Mouse (Mus musculus) midbrain, embryonic 16.5 days (tissue): ENCODE measurements around the gene Tenm3. TPM values are rescaled to one million over a fixed set of nuclear protein-coding genes. Genes with fewer than 3 reads are reported as not detected.
"Not testable (repeated sequence)": the region's sequence is repeated elsewhere in the genome, so short reads cannot be mapped to it uniquely, and the experiment has no call there.

Experiments
- ATAC-seq: fragments of 200-750 bp; cut with Nextera tagmentation; 2 replicates; pipeline ENCODE4 v1.8.0; 2017; ENCODE audit warnings: moderate TSS enrichment
- H3K27ac ChIP-seq: fragments of 300-500 bp; sonication (generic); 2 replicates; pipeline ENCODE4 v1.5.1; 2014; ENCODE audit warnings: mild to moderate bottlenecking, low read length, mixed read lengths
- H3K27me3 ChIP-seq: fragments of 300-500 bp; sonication (generic); 2 replicates; pipeline ENCODE4 v1.6.1; 2014; ENCODE audit warnings: low read depth, low read length, mixed read lengths; ENCODE audit not compliant: control insufficient read depth, insufficient read depth
- H3K36me3 ChIP-seq: fragments of 300-500 bp; sonication (generic); 2 replicates; pipeline ENCODE4 v1.6.1; 2014; ENCODE audit warnings: mild to moderate bottlenecking, low read length, moderate library complexity, mixed read lengths; ENCODE audit not compliant: control insufficient read depth, insufficient read depth
- H3K4me1 ChIP-seq: fragments of 300-500 bp; sonication (generic); 2 replicates; pipeline ENCODE4 v1.6.1; 2014; ENCODE audit warnings: mild to moderate bottlenecking, low read length, mixed read lengths; ENCODE audit not compliant: control insufficient read depth, insufficient read depth
- H3K4me2 ChIP-seq: fragments of 300-500 bp; sonication (generic); 2 replicates; pipeline ENCODE4 v1.6.1; 2014; ENCODE audit warnings: mild to moderate bottlenecking, low read length, mixed read lengths
- H3K4me3 ChIP-seq: fragments of 300-500 bp; sonication (generic); 2 replicates; pipeline ENCODE4 v1.5.1; 2014; ENCODE audit warnings: low read depth, mild to moderate bottlenecking, low read length, moderate library complexity, mixed read lengths
- H3K9ac ChIP-seq: fragments of 300-500 bp; sonication (generic); 2 replicates; pipeline ENCODE4 v1.6.1; 2014; ENCODE audit warnings: low read depth, low read length, mixed read lengths
- H3K9me3 ChIP-seq: fragments of 300-500 bp; sonication (generic); replicated peaks from 2 replicates; pipeline ENCODE4 v1.6.1; 2014; ENCODE audit warnings: mild to moderate bottlenecking, low read length, mixed read lengths; ENCODE audit not compliant: control insufficient read depth, poor library complexity, severe bottlenecking
- WGBS: fragments of 180-500 bp; shearing (Covaris S2); extraction: QIAGEN DNeasy Blood & Tissue Kit; methylation state at CpG from one replicate; pipeline ENCODE4 v1.1.7; 2014; 5-methylcytosine and 5-hydroxymethylcytosine counted together
- polyA plus RNA-seq: library from polyadenylated mRNA; unstranded; fragments of >200 nt; fragmentation: Nextera tagmentation; extraction: Ambion mirVana; gene quantifications from 2 replicates; pipeline ENCODE4 v1.2.1, GENCODE M21; 2015

Tenm3 gene
- polyA plus RNA-seq, 1 experiment from 2014 or later: 37.4 TPM

GRCm38 (mm10) chr8:48199171-48199570, 644.6 kb downstream of the Tenm3 start:
- Histone ChIP-seq H3K9me3 (no peaks in the 10 kb centered on the region), H3K27me3 (no peaks in the 10 kb centered on the region), H3K36me3 (no peaks in the 10 kb centered on the region), H3K27ac (no peak overlapping the region), H3K9ac (no peak overlapping the region), H3K4me2 (no peak overlapping the region), H3K4me1 (no peaks in the 10 kb centered on the region), H3K4me3 (no peak overlapping the region)
- 91% methylated on average over 9 of the region's 9 CpGs for WGBS
- no peak for ATAC-seq

- ATAC-seq: no peak
- over 99% methylated on average over 9 of the region's 9 CpGs for WGBS
Observed at GRCm38 (mm10) chr8:48195971-48196370, 647.8 kb downstream of the Tenm3 start.

DNA sequence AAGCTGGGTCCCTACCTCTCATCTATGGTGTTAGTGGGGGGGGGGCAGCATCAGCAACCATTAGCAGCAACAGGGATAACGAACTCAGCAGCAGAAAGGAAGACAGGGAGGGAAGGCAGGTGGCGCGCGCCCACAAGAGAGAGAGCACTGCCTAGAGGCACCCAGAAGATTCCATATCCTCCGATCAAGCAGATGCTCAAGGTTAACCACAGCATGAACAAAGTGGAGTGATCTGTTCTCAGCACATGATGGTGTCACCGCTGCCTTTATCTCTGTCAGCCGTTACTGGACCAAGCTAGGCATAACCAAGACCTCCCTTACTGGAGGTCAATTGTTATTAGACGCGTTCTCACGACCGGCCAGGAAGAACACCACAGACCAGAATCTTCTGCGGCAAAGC, 655.2 kb downstream of the Tenm3 start:
- Histone ChIP-seq H3K9ac (no peak overlapping the region), H3K27me3 (no peaks in the 10 kb centered on the region), H3K4me3 (no peak overlapping the region), H3K36me3 (no peaks in the 10 kb centered on the region), H3K4me2 (no peak overlapping the region), H3K9me3 (0 out of 2 replicates have a peak, but pooled peaks cover 2% of the 10 kb centered on the region), H3K27ac (no peak overlapping the region), H3K4me1 (no peaks in the 10 kb centered on the region)
- 98% methylated on average over 12 of the region's 12 CpGs for WGBS
- ATAC-seq: no peak

More at GRCm38 (mm10) chr8:48195971-48196370, 647.8 kb downstream of the Tenm3 start:
- no peaks in the 10 kb centered on the region for H3K4me1 ChIP-seq
- H3K4me3 ChIP-seq: no peak overlapping the region
- H3K27me3 ChIP-seq: no peaks in the 10 kb centered on the region
- no peak overlapping the region for H3K4me2 ChIP-seq
- no peaks in the 10 kb centered on the region for H3K9me3 ChIP-seq
- no peak overlapping the region for H3K27ac ChIP-seq
- H3K9ac ChIP-seq: no peak overlapping the region
- H3K36me3 ChIP-seq: no peaks in the 10 kb centered on the region

DNA sequence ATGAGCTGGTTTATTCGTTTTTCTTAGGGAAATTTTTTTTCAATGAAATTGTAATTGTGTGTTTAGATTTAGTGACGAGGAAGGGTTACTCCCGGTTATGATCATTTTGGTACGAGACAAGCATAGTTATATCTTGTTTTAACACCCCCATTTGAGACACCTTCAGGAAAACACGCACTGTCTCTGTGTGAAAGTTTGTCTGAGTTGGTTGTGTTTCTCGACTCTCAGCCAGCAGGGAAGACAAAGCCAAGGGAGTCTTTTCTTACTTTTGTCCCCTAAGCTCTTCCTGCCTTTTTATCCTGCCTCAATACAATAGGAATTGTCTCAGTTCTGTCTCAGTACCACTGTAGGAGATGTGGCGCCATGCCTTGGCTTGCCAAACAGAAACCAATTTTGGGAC, 660.0 kb downstream of the Tenm3 start:
- Histone ChIP-seq H3K4me2 (no peak overlapping the region), H3K27ac (no peak overlapping the region), H3K4me3 (no peak overlapping the region), H3K27me3 (no peaks in the 10 kb centered on the region), H3K9me3 (0 out of 2 replicates have a peak, but pooled peaks cover 2% of the 10 kb centered on the region), H3K4me1 (no peaks in the 10 kb centered on the region), H3K9ac (no peak overlapping the region), H3K36me3 (no peaks in the 10 kb centered on the region)
- ATAC-seq: no peak
- WGBS: 69% methylated on average over 7 of the region's 7 CpGs

DNA sequence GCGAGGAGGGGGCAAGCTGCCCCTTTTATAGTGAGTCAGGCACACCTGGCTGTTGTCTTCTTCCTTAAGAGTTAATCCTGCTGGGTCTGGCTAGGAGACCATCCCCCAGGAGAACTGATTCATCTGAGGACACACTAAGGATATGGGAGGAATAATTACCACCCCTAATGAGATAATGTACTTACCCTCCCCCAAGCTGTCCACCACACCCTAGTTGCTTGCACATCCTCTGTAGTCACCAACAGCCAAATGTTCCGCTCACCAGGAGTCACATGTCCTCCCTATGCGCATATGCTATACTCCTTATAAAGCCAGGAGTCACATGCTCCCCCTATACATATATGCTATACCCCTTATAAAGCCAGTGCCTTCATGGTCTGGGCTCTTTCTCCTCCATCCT, 662.8 kb downstream of the Tenm3 start:
- WGBS: 90% methylated on average over 3 of the region's 3 CpGs
- H3K4me3 ChIP-seq: no peak overlapping the region
- H3K27me3 ChIP-seq: no peaks in the 10 kb centered on the region
- no peaks in the 10 kb centered on the region for H3K36me3 ChIP-seq
- H3K9me3 ChIP-seq: no peaks in the 10 kb centered on the region
- no peaks in the 10 kb centered on the region for H3K4me1 ChIP-seq
- H3K4me2 ChIP-seq: no peak overlapping the region
- H3K27ac ChIP-seq: no peak overlapping the region
- ATAC-seq: no peak
- H3K9ac ChIP-seq: no peak overlapping the region

- H3K9me3 ChIP-seq, ATAC-seq, H3K4me2 ChIP-seq, H3K27ac ChIP-seq, H3K27me3 ChIP-seq, H3K36me3 ChIP-seq, H3K4me1 ChIP-seq, H3K4me3 ChIP-seq, H3K9ac ChIP-seq: not testable (repeated sequence)
- 97% methylated on average over 9 of the region's 9 CpGs for WGBS
Observed at GRCm38 (mm10) chr8:48180146-48180545, 663.6 kb downstream of the Tenm3 start.

- Histone ChIP-seq H3K27me3 (no peaks in the 10 kb centered on the region), H3K4me1 (no peaks in the 10 kb centered on the region), H3K27ac (no peak overlapping the region), H3K9me3 (no peaks in the 10 kb centered on the region), H3K36me3 (no peaks in the 10 kb centered on the region), H3K4me3 (no peak overlapping the region), H3K9ac (no peak overlapping the region), H3K4me2 (no peak overlapping the region)
- WGBS: 14% methylated on average over 4 of the region's 4 CpGs
- no peak for ATAC-seq
Observed at GRCm38 (mm10) chr8:48178993-48179392, 664.8 kb downstream of the Tenm3 start.

DNA sequence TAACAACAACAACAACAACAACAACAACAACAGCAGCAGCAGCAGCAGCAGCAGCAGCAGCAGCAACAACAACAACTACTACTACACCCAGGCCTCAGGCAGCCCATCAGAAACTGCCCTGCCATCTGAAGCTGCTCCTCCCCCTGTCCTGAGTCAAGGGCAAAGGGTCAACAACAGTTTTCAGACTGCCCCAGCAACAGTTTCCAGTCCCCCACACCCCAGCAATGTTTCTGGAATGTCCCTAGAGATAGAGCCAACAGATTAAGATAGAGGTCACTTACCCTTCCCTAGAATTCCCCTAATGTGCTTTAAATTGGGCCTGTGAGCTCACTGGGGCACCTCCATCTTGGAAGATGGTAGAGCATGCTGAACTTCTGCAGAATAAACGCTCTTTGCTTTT, 665.9 kb downstream of the Tenm3 start:
- ATAC-seq: no peak
- WGBS: 92% methylated on average over 1 of the region's 1 CpGs
- Histone ChIP-seq H3K9me3 (no peaks in the 10 kb centered on the region), H3K4me1 (no peaks in the 10 kb centered on the region), H3K27ac (no peak overlapping the region), H3K4me3 (no peak overlapping the region), H3K4me2 (no peak overlapping the region), H3K9ac (no peak overlapping the region), H3K36me3 (no peaks in the 10 kb centered on the region), H3K27me3 (no peaks in the 10 kb centered on the region)
